Mouse (Mus musculus) midbrain, postnatal 0 days (tissue): ENCODE results near the gene Cox7a1. TPM values are rescaled to one million over a fixed set of nuclear protein-coding genes. Genes with fewer than 3 reads are reported as not detected.

Source experiments
- ATAC-seq: fragments of 200-750 bp; cut with Nextera tagmentation; 2 replicates; pipeline ENCODE4 v1.8.0; 2017; ENCODE audit warnings: moderate number of reproducible peaks, mild to moderate bottlenecking, moderate TSS enrichment, moderate library complexity; ENCODE audit not compliant: low FRiP score
- DNase-seq: peaks from one replicate; pipeline ENCODE4 v3.0.0-alpha.2; 2015; ENCODE audit warnings: low spot score
- H3K27ac ChIP-seq: fragments of 300-500 bp; sonication (generic); 2 replicates; pipeline ENCODE4 v1.5.1; 2014; ENCODE audit warnings: low read depth, mild to moderate bottlenecking, low read length, mixed read lengths
- H3K27me3 ChIP-seq: fragments of 300-500 bp; sonication (generic); 2 replicates; pipeline ENCODE4 v1.6.1; 2014; ENCODE audit warnings: low read length, control low read depth, mixed read lengths; ENCODE audit not compliant: insufficient read depth
- H3K36me3 ChIP-seq: fragments of 300-500 bp; sonication (generic); 2 replicates; pipeline ENCODE4 v1.6.1; 2014; ENCODE audit warnings: low read length, control low read depth, mixed read lengths; ENCODE audit not compliant: insufficient read depth
- H3K4me1 ChIP-seq: fragments of 300-500 bp; sonication (generic); 2 replicates; pipeline ENCODE4 v1.6.1; 2014; ENCODE audit warnings: mild to moderate bottlenecking, control low read depth, antibody characterized with exemption, low read length, mixed read lengths; ENCODE audit not compliant: insufficient read depth
- H3K4me2 ChIP-seq: fragments of 300-500 bp; sonication (generic); 2 replicates; pipeline ENCODE4 v1.6.1; 2014; ENCODE audit warnings: low read depth, mild to moderate bottlenecking, low read length, mixed read lengths; ENCODE audit not compliant: poor library complexity, severe bottlenecking
- H3K4me3 ChIP-seq: fragments of 300-500 bp; sonication (generic); 2 replicates; pipeline ENCODE4 v1.5.1; 2014; ENCODE audit warnings: low read depth, mild to moderate bottlenecking, low read length, moderate library complexity
- H3K9ac ChIP-seq: fragments of 300-500 bp; sonication (generic); replicated peaks from 2 replicates; pipeline ENCODE4 v1.6.1; 2014; ENCODE audit warnings: mild to moderate bottlenecking, low read length, moderate library complexity, mixed read lengths; ENCODE audit not compliant: poor library complexity, severe bottlenecking
- H3K9me3 ChIP-seq: fragments of 300-500 bp; sonication (generic); 2 replicates; pipeline ENCODE4 v1.6.1; 2016; ENCODE audit warnings: low read length, control low read depth
- CTCF ChIP-seq: IDR thresholded peaks from 2 replicates; pipeline ENCODE4 v1.5.1; 2016; ENCODE audit warnings: antibody characterized with exemption, mild to moderate bottlenecking
- WGBS: fragments of 180-500 bp; shearing (Covaris S2); extraction: QIAGEN DNeasy Blood & Tissue Kit; methylation state at CpG from one replicate; pipeline ENCODE4 v1.1.7; 2014; 5-methylcytosine and 5-hydroxymethylcytosine counted together
- polyA plus RNA-seq: library from polyadenylated mRNA; unstranded; fragments of >200 nt; fragmentation: Nextera tagmentation; extraction: Ambion mirVana; gene quantifications from 2 replicates; pipeline ENCODE4 v1.2.1, GENCODE M21; 2015
- total RNA-seq: library from RNA; depleted of rRNA; stranded (reverse); fragments of >200 nt; gene quantifications from 2 replicates; pipeline ENCODE4 v1.2.3, GENCODE M21; 2014

Cox7a1 gene
- total and polyA plus RNA-seq, 2 experiments from 2014 or later, result 8.8 TPM; not detected in 1

- TF ChIP-seq CTCF, result no peak
- peaks cover 42% of the 10 kb centered on the region for H3K36me3 ChIP-seq
- no peak overlapping the region for H3K9ac ChIP-seq
- DNase-seq (no peak), ATAC-seq (no peak)
- H3K4me3 ChIP-seq, result no peak overlapping the region
- H3K4me1 ChIP-seq, result no peaks in the 10 kb centered on the region
- no peaks in the 10 kb centered on the region for H3K27me3 ChIP-seq
- WGBS, result 99% methylated on average over 3 of the region's 3 CpGs
- H3K9me3 ChIP-seq, result peaks cover 35% of the 10 kb centered on the region
- no peak overlapping the region for H3K27ac ChIP-seq
- H3K4me2 ChIP-seq, result no peak overlapping the region
These were observed 28.4 kb upstream of the Cox7a1 start for GRCm38 (mm10) chr7:30155507-30155906.

- H3K9ac ChIP-seq, result no peak overlapping the region
- H3K4me3 ChIP-seq, result no peak overlapping the region
- no peak overlapping the region for H3K27ac ChIP-seq
- ATAC-seq (no peak), DNase-seq (no peak)
- H3K4me2 ChIP-seq, result no peak overlapping the region
- peaks cover 48% of the 10 kb centered on the region for H3K36me3 ChIP-seq
- peaks cover 3% of the 10 kb centered on the region; the same call in 1 of the 2 replicates for H3K4me1 ChIP-seq
- no peak for TF ChIP-seq CTCF
- H3K27me3 ChIP-seq, result no peaks in the 10 kb centered on the region
- WGBS, result over 99% methylated on average over 5 of the region's 5 CpGs
- H3K9me3 ChIP-seq, result peaks cover 11% of the 10 kb centered on the region; the same call in 1 of the 2 replicates
These were observed 20.8 kb upstream of the Cox7a1 start for GRCm38 (mm10) chr7:30163113-30163512.

- no peak for DNase-seq
- no peak overlapping the region for H3K9ac ChIP-seq
- H3K4me3 ChIP-seq, result no peak overlapping the region
- ATAC-seq, result no peak
- no peak overlapping the region for H3K27ac ChIP-seq
- H3K4me1 ChIP-seq, result peaks cover 4% of the 10 kb centered on the region; the same call in 1 of the 2 replicates
- peaks cover 10% of the 10 kb centered on the region; the same call in 1 of the 2 replicates for H3K9me3 ChIP-seq
- no peaks in the 10 kb centered on the region for H3K27me3 ChIP-seq
- H3K4me2 ChIP-seq, result no peak overlapping the region
- no peak for TF ChIP-seq CTCF
- H3K36me3 ChIP-seq, result peaks cover 31% of the 10 kb centered on the region
- WGBS, result 98% methylated on average over 2 of the region's 2 CpGs
These were observed 19.2 kb upstream of the Cox7a1 start for GRCm38 (mm10) chr7:30164745-30165144.

GRCm38 (mm10) chr7:30168914-30169582, 14.9 kb upstream of the Cox7a1 start:
- Histone ChIP-seq H3K27me3 (no peaks in the 10 kb centered on the region), H3K27ac (peak overlapping the region; percentile 89), H3K36me3 (no peaks in the 10 kb centered on the region), H3K4me3 (peak overlapping the region; percentile 61), H3K9me3 (no peaks in the 10 kb centered on the region), H3K4me2 (peak overlapping the region; percentile 67), H3K4me1 (peaks cover 9% of the 10 kb centered on the region), H3K9ac (peak overlapping the region; percentile 64)
- peak; percentile 55 for ATAC-seq
- TF ChIP-seq CTCF, result no peak
- 3% methylated on average over 21 of the region's 21 CpGs for WGBS
- DNase-seq, result peak; percentile 70

GRCm38 (mm10) chr7:30169583-30170282, 14.2 kb upstream of the Cox7a1 start, which contains the start of gene Zfp146:
Gene Zfp146 (minus strand): TSS chr7:30169750.
- WGBS, result under 1% methylated on average over 36 of the region's 36 CpGs
- Histone ChIP-seq H3K4me3 (peak within 1 kb of the TSS; percentile 61), H3K9me3 (no peaks in the 10 kb centered on the region), H3K4me2 (peak within 1 kb of the TSS; percentile 67), H3K36me3 (no peaks in the 10 kb centered on the region), H3K4me1 (peaks cover 9% of the 10 kb centered on the region), H3K9ac (peak within 1 kb of the TSS; percentile 64), H3K27ac (peak within 1 kb of the TSS; percentile 89), H3K27me3 (no peaks in the 10 kb centered on the region)
- ATAC-seq (peak; percentile 95), DNase-seq (peak; percentile 99)
- no peak for TF ChIP-seq CTCF
